Mouse (Mus musculus) small intestine, adult 2 months (tissue): ENCODE data around the gene Dntt.

Experiments
- CTCF ChIP-seq: fragments of 200-500 bp; IDR thresholded peaks from 2 replicates; pipeline ENCODE4 v1.5.1; 2012; ENCODE audit warnings: low read depth, mild to moderate bottlenecking, control low read depth, inconsistent platforms, low read length, moderate library complexity, mixed read lengths; ENCODE audit not compliant: insufficient replicate concordance, insufficient read length; ENCODE audit errors: extremely low read depth
- POLR2A ChIP-seq: fragments of 200-500 bp; IDR thresholded peaks from 2 replicates; pipeline ENCODE4 v1.6.1; 2012; ENCODE audit warnings: low read depth, mild to moderate bottlenecking, control low read depth, inconsistent platforms, low read length, moderate library complexity

GRCm38 (mm10) chr19:41086289-41086688 lies 57.2 kb downstream of the Dntt start:
- no peak for TF ChIP-seq POLR2A
- TF ChIP-seq CTCF, result no peak
